Mouse (Mus musculus) CH12.LX (cell line): Measurements from ENCODE around the gene Selp. TPM values are rescaled to one million over a fixed set of nuclear protein-coding genes. Genes with fewer than 3 reads are reported as not detected.

Experiments
- DNase-seq: peaks from one replicate; pipeline ENCODE4 v3.0.0-alpha.2; 2013; ENCODE audit errors: extremely low read depth
- H3K27ac ChIP-seq: 2 replicates; pipeline ENCODE4 v1.5.1; 2012; ENCODE audit warnings: low read depth, mild to moderate bottlenecking, control low read depth, moderate library complexity; ENCODE audit not compliant: insufficient read depth
- H3K27me3 ChIP-seq: replicated peaks from 2 replicates; pipeline ENCODE3; 2012; ENCODE audit warnings: inconsistent platforms
- H3K36me3 ChIP-seq, 2 experiments: replicated peaks in 1 of 2; 2 replicates each; pipeline versions ENCODE3 to v1.6.1; 2012; ENCODE audit warnings: inconsistent platforms in 1 of 2, low read length in 1 of 2, mild to moderate bottlenecking in 1 of 2, mixed read lengths in 1 of 2, moderate library complexity in 1 of 2; ENCODE audit not compliant: control insufficient read depth in 1 of 2, insufficient read depth in 1 of 2
- H3K4me1 ChIP-seq, 2 experiments: 2 replicates each; pipeline ENCODE4 v1.6.1; 2012; ENCODE audit warnings: inconsistent platforms in 1 of 2, moderate library complexity in 1 of 2; ENCODE audit not compliant: insufficient read depth in 2 of 2, control insufficient read depth in 1 of 2
- H3K4me2 ChIP-seq: 2 replicates; pipeline ENCODE4 v1.6.1; 2012; ENCODE audit warnings: low read depth, mild to moderate bottlenecking, control low read depth; ENCODE audit not compliant: poor library complexity, insufficient read depth, severe bottlenecking
- H3K4me3 ChIP-seq, 3 experiments: fragments of 150-350 bp in 1 of 3; sonication (generic) in 1 of 3; replicated peaks in 1 of 3; 2 replicates each; pipeline versions ENCODE3 to v1.5.1; 2011 to 2012; ENCODE audit warnings: low read depth in 2 of 3, low read length in 2 of 3, mild to moderate bottlenecking in 2 of 3, moderate library complexity in 2 of 3, control low read depth in 1 of 3, improper control_type of control experiment in 1 of 3, inconsistent platforms in 1 of 3, mixed read lengths in 1 of 3; ENCODE audit not compliant: poor library complexity in 1 of 3
- H3K79me2 ChIP-seq: replicated peaks from 2 replicates; pipeline ENCODE4 v1.6.1; 2012; ENCODE audit warnings: mild to moderate bottlenecking, moderate library complexity; ENCODE audit not compliant: control insufficient read depth, poor library complexity, insufficient read depth, severe bottlenecking; ENCODE audit errors: extremely low read depth
- H3K9ac ChIP-seq: 2 replicates; pipeline ENCODE4 v1.6.1; 2012; ENCODE audit warnings: low read depth, mild to moderate bottlenecking, control low read depth, moderate library complexity; ENCODE audit not compliant: insufficient read depth
- H3K9me3 ChIP-seq: replicated peaks from 2 replicates; pipeline ENCODE3; 2012; ENCODE audit warnings: low read length, inconsistent platforms, mixed read lengths
- BHLHE40 ChIP-seq: IDR thresholded peaks from 2 replicates; pipeline ENCODE4 v1.6.1; 2011; ENCODE audit warnings: mild to moderate bottlenecking, low read depth, low read length, improper control_type of control experiment
- CHD1 ChIP-seq: IDR thresholded peaks from 2 replicates; pipeline ENCODE4 v1.6.1; 2012; ENCODE audit warnings: low read depth, low read length, improper control_type of control experiment, inconsistent platforms
- CHD2 ChIP-seq: IDR thresholded peaks from 2 replicates; pipeline ENCODE4 v1.6.1; 2011; ENCODE audit warnings: low read length, improper control_type of control experiment
- ELF1 ChIP-seq: IDR thresholded peaks from 2 replicates; pipeline ENCODE4 v1.6.1; 2014; ENCODE audit warnings: low read depth, mild to moderate bottlenecking, inconsistent platforms, low read length, improper control_type of control experiment
- ETS1 ChIP-seq: conservative IDR thresholded peaks from 2 replicates; pipeline ENCODE4 v1.6.1; 2012; ENCODE audit warnings: low read depth, mild to moderate bottlenecking, inconsistent platforms, low read length, improper control_type of control experiment, moderate library complexity
- GABPA ChIP-seq: IDR thresholded peaks from 2 replicates; pipeline ENCODE4 v1.6.1; 2012; ENCODE audit warnings: low read depth, low read length, improper control_type of control experiment, inconsistent platforms; ENCODE audit not compliant: insufficient replicate concordance
- HCFC1 ChIP-seq: IDR thresholded peaks from 2 replicates; pipeline ENCODE4 v1.6.1; 2012; ENCODE audit warnings: low read depth, mild to moderate bottlenecking, inconsistent platforms, low read length, improper control_type of control experiment
- JUN ChIP-seq: IDR thresholded peaks from 2 replicates; pipeline ENCODE4 v1.6.1; 2011; ENCODE audit warnings: low read depth, mild to moderate bottlenecking, low read length, improper control_type of control experiment, moderate library complexity; ENCODE audit not compliant: insufficient read depth
- MAFK ChIP-seq: IDR thresholded peaks from 2 replicates; pipeline ENCODE4 v1.6.1; 2011; ENCODE audit warnings: low read length, improper control_type of control experiment; ENCODE audit not compliant: insufficient replicate concordance
- MAZ ChIP-seq: IDR thresholded peaks from 2 replicates; pipeline ENCODE4 v1.6.1; 2012; ENCODE audit warnings: low read depth, mild to moderate bottlenecking, inconsistent platforms, low read length, improper control_type of control experiment, moderate library complexity
- MEF2A ChIP-seq: IDR thresholded peaks from 2 replicates; pipeline ENCODE4 v1.6.1; 2014; ENCODE audit warnings: low read depth, mild to moderate bottlenecking, inconsistent platforms, low read length, improper control_type of control experiment, borderline replicate concordance
- MXI1 ChIP-seq: IDR thresholded peaks from 2 replicates; pipeline ENCODE4 v1.6.1; 2011; ENCODE audit warnings: mild to moderate bottlenecking, low read depth, low read length, improper control_type of control experiment
- PAX5 ChIP-seq: IDR thresholded peaks from 2 replicates; pipeline ENCODE4 v1.6.1; 2012; ENCODE audit warnings: low read length, inconsistent platforms, mixed read lengths
- RAD21 ChIP-seq: IDR thresholded peaks from 2 replicates; pipeline ENCODE4 v1.6.1; 2011; ENCODE audit warnings: low read depth, mild to moderate bottlenecking, low read length, improper control_type of control experiment, moderate library complexity
- SIN3A ChIP-seq: IDR thresholded peaks from 2 replicates; pipeline ENCODE4 v1.6.1; 2012; ENCODE audit warnings: low read length, improper control_type of control experiment, inconsistent platforms
- TCF12 ChIP-seq: IDR thresholded peaks from 2 replicates; pipeline ENCODE4 v1.6.1; 2014; ENCODE audit warnings: low read depth, mild to moderate bottlenecking, inconsistent platforms, low read length, improper control_type of control experiment
- USF1 ChIP-seq: IDR thresholded peaks from 2 replicates; pipeline ENCODE4 v1.6.1; 2014; ENCODE audit warnings: low read depth, mild to moderate bottlenecking, inconsistent platforms, low read length, improper control_type of control experiment
- ZMIZ1 ChIP-seq: IDR thresholded peaks from 2 replicates; pipeline ENCODE4 v1.6.1; 2012; ENCODE audit warnings: low read depth, mild to moderate bottlenecking, inconsistent platforms, low read length, improper control_type of control experiment
- ZNF384 ChIP-seq: IDR thresholded peaks from 2 replicates; pipeline ENCODE4 v1.6.1; 2012; ENCODE audit warnings: low read depth, low read length, improper control_type of control experiment, inconsistent platforms
- dilution Hi-C: fragments of 300-500 bp; cut with MboI; formaldehyde crosslinking; loops from 2 replicates; pipeline ENCODE4 v1.14.3; 2020; ENCODE audit warnings: low sequenced_read_pairs; ENCODE audit not compliant: extremely low pct_unique_long_range_greater_than_20kb, extremely low pct_ligation_motif_present
- in situ Hi-C: fragments of 300-500 bp; cut with MboI; formaldehyde crosslinking; loops from 3 replicates; pipeline ENCODE4 v1.14.3; 2019; ENCODE audit warnings: low sequenced_read_pairs, low pct_ligation_motif_present, low pct_unique_long_range_greater_than_20kb, mixed read lengths
- polyA plus RNA-seq: library from polyadenylated mRNA; unstranded; fragments of >175 nt; gene quantifications from 2 replicates; pipeline ENCODE4 v1.2.1, GENCODE M21; 2012; ENCODE audit warnings: low read depth; ENCODE audit not compliant: insufficient read length
- total RNA-seq, 2 experiments: library from RNA; depleted of rRNA; stranded (reverse); fragments of 300-350 nt in 1 of 2; fragments of >200 nt in 1 of 2; gene quantifications; 2 replicates each; pipeline ENCODE4 v1.2.3; 2012 to 2014

Selp gene
- total and polyA plus RNA-seq, 3 experiments, result 0.21 to 0.43 TPM; not detected in 1

DNA sequence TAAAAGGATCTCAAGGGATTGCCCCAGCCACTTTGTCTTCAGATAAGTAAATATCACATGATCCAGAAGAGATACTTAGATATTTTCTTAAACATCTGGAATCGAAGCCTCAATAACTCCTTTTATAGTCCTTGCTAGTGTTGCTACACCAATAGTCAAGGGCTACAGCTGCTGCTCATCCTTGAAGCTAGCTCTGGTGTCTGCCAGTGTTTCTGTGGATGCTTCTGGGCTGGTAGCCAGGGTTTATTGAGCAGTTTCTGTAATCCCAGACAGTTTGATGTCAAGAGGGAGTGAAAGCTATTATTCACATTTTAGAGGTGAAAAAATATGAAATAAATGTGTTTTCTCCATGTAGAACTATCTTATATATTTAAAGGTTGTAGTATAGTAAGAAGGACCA is 17.5 kb downstream of the Selp start:
- in situ Hi-C loops, result no loop called here
- no peak for DNase-seq
- no peak overlapping the region for H3K27ac ChIP-seq
- H3K9ac ChIP-seq, result no peak overlapping the region
- no peak overlapping the region for H3K4me2 ChIP-seq
- peaks cover 9 to 15% of the 10 kb centered on the region in 2 experiments for H3K4me1 ChIP-seq
- dilution Hi-C loops, result no loop called here
- H3K4me3 ChIP-seq, result no peak overlapping the region
- TF ChIP-seq ZNF384, result no peak
- no peak for TF ChIP-seq MEF2A
- TF ChIP-seq JUN, result no peak
- TF ChIP-seq USF1, result no peak
- TF ChIP-seq CHD1, result no peak
- no peak for TF ChIP-seq PAX5
- no peak for TF ChIP-seq CHD2
- no peak for TF ChIP-seq RAD21
- no peak for TF ChIP-seq ZMIZ1
- no peak for TF ChIP-seq SIN3A
- no peaks in the 10 kb centered on the region for H3K79me2 ChIP-seq
- H3K27me3 ChIP-seq, result peaks cover 17% of the 10 kb centered on the region
- H3K9me3 ChIP-seq, result peaks cover 5% of the 10 kb centered on the region
- no peaks in the 10 kb centered on the region for H3K36me3 ChIP-seq

GRCm38 (mm10) chr1:164134101-164134500 is 19.0 kb downstream of the Selp start:
- Histone ChIP-seq H3K4me1 (peaks cover 10 to 23% of the 10 kb centered on the region in 2 experiments), H3K4me2 (no peak overlapping the region), H3K4me3 (no peak overlapping the region), H3K79me2 (no peaks in the 10 kb centered on the region), H3K27ac (no peak overlapping the region), H3K36me3 (no peaks in the 10 kb centered on the region), H3K27me3 (peaks cover 17% of the 10 kb centered on the region), H3K9ac (no peak overlapping the region), H3K9me3 (no peaks in the 10 kb centered on the region)
- no peak for TF ChIP-seq MEF2A
- TF ChIP-seq ZNF384, result no peak
- TF ChIP-seq MAZ, result no peak
- TF ChIP-seq ZMIZ1, result no peak
- no peak for TF ChIP-seq PAX5
- no peak for TF ChIP-seq HCFC1
- no peak for TF ChIP-seq CHD1
- no peak for TF ChIP-seq ETS1
- TF ChIP-seq MXI1, result no peak
- no peak for TF ChIP-seq MAFK
- no peak for TF ChIP-seq RAD21
- TF ChIP-seq TCF12, result no peak
- no peak for TF ChIP-seq ELF1
- no peak for TF ChIP-seq BHLHE40
- TF ChIP-seq GABPA, result no peak
- dilution Hi-C loops, result no loop called here
- DNase-seq, result no peak
- in situ Hi-C loops, result no loop called here
